Mouse (Mus musculus): ENCODE data around the gene Gdi2.

Gene Gdi2

GRCm38 (mm10) chr13:3547856-3548255 is 10.0 kb downstream of the Gdi2 start:
- DNase-seq (ENCODE audit: low read depth) = no peak

DNA sequence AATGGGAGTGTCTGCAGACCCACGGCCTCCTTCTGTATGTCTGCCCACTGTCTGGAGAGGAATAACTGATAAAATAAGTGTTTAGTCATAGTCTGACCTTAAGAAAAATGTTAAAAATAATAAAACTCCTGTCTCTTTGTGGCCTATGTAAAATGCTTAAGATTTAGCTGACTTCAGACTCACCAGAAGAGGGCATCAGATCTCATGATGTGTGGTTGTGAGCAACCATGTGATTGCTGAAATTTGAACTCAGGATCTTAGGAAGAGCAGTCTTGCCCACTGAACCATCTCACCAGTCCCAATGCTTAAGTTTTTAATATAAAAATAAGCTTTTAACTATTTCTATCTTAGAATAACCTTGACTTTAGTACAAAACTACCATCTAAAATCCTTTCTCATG is 25.3 kb downstream of the Gdi2 start:
- DNase-seq (ENCODE audit: low read depth) = no peak

- DNase-seq (ENCODE audit: low read depth) = no peak
Observed at GRCm38 (mm10) chr13:3563953-3564352, 26.1 kb downstream of the Gdi2 start.

GRCm38 (mm10) chr13:3590789-3591188 is 52.9 kb downstream of the Gdi2 start:
- no peak for DNase-seq (ENCODE audit: low read depth)

DNA sequence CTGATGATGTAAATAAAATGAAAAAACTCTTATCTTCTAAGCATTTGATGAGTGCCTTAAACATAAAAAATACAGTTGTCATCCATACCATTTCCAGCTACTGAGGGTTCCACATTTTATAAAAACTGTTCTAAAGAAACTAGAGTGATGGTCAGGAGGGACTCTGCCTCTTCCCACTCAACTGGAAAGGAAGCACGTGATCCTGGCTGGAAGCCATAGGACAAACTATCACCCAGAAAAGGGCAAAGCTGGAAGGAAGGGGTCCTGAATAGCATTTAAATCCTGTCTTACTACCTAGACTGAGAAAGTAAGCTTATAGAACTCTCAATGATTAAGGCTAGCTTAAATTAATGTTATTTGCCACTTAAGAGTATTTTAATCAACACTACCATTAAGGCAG is 56.4 kb downstream of the Gdi2 start:
- DNase-seq (ENCODE audit: low read depth) = no peak

DNA sequence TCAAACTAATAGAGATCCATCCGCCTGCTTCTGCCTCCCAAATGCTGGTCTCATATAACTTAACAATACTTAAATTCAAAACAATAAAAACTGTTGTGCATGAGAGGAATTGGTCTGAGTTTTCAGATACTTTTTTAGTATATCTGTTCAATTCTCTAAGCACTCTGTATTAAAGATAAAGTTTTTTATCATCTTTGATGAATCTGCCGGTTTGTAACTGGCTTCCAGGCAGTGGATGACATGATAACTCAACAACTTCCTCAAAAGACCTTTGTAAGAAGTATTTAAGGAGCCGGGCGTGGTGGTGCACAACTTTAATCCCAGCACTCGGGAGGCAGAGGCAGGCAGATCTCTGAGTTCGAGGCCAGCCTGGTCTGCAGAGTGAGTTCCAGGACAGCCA is 58.4 kb downstream of the Gdi2 start:
- no peak for DNase-seq (ENCODE audit: low read depth)

- no peak for DNase-seq (ENCODE audit: low read depth)
Observed at GRCm38 (mm10) chr13:3609780-3610117, 71.9 kb downstream of the Gdi2 start.

- peak; percentile 55 for DNase-seq (ENCODE audit: low read depth)
Observed at GRCm38 (mm10) chr13:3610118-3610794, 72.4 kb downstream of the Gdi2 start.

DNA sequence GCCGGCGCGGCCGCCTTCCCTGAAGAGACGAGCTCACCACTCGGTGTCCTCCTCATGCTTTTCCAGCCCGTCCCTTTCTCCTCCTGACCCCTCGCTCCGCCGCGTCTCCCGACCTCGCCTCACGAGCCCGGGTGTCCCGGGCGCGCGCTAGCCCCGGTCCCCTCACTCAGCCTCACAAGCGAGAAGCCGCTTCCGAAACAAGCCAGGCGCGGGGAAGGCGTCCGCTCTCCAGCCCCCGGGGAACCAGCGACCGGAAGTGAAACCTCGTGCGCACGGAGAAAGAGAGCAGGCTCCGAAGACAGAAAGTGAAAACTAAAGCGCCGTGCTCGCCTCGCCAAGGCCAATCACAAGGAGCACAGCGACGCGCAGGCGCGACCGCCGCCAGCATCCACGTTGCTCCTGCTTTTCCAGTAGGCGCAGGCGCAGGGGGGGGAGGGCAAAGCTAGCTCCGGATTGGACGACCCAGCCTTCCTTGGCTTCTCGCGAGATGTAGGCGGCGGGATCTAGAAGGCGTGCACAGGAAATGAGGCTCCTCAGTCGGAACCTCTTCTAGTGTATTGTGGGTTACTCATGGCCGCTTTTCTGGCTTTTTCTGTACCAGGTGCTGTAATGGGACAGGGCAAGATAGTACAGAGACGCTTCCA is 73.1 kb downstream of the Gdi2 start, which contains the start of gene Fam208b:
Gene Fam208b (minus strand): TSS at position 314 of the 644 bp plus-strand sequence.
- peak; percentile 98 for DNase-seq (ENCODE audit: low read depth)

All from NIH3T3 (cell line).